Mouse (Mus musculus): ENCODE results near the gene Irgm2. TPM values are rescaled to one million over a fixed set of nuclear protein-coding genes. Genes with fewer than 3 reads are reported as not detected.

Gene Irgm2
- polyA plus RNA-seq, 1 experiment, result 0.01 TPM

DNA sequence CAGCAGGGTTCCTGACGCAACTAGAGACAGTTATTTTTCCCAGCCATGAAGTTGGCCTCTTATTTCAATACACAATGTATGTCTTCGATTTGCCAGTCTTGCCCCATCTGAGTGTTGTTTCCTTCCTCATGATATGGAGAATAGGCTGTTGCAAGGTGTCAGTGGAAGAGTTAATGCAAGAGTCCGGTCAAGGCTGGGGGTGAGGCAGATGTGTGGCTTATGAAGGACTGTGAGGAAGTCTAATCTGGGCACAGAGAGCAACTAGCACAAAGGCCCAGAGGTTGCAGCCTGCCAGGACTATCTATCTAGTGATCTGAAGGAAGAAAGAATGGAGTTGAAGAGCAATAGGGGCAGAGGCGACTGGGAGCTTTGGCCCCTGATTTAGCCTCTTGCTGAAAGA, 60.7 kb downstream of the Irgm2 start:
- no peak overlapping the region for H3ac ChIP-seq (ENCODE audit: control insufficient read depth, insufficient read length, low read depth)
- H3K79me3 ChIP-seq (ENCODE audit: low read depth), result no peaks in the 10 kb centered on the region
- no peaks in the 10 kb centered on the region for H3K79me2 ChIP-seq (ENCODE audit: control insufficient read depth, insufficient read depth)
- H3K36me3 ChIP-seq (ENCODE audit: control insufficient read depth, insufficient read depth), result no peaks in the 10 kb centered on the region
- no peak overlapping the region for H3K4me3 ChIP-seq (ENCODE audit: insufficient read depth, poor library complexity, severe bottlenecking)
- TF ChIP-seq USF1 (IDR thresholded peaks at IDR 0.05; ENCODE audit: low read depth) (no peak), MYOG (IDR thresholded peaks at IDR 0.05; ENCODE audit: control insufficient read depth, extremely low read depth, insufficient read length) (no peak), MAX (IDR thresholded peaks at IDR 0.05) (no peak), MYOD1 (IDR thresholded peaks at IDR 0.05; ENCODE audit: control insufficient read depth, insufficient read length, low read depth) (no peak), FOSL1 (IDR thresholded peaks at IDR 0.05; ENCODE audit: insufficient read depth, low read length, poor library complexity, severe bottlenecking) (no peak), CTCF (IDR thresholded peaks at IDR 0.05; ENCODE audit: control insufficient read depth, insufficient read depth, insufficient read length) (no peak), CEBPB (IDR thresholded peaks at IDR 0.05; ENCODE audit: low read depth) (no peak)
- peaks cover 21% of the 10 kb centered on the region for H3K27me3 ChIP-seq (ENCODE audit: control insufficient read depth, insufficient read depth, insufficient read length)

DNA sequence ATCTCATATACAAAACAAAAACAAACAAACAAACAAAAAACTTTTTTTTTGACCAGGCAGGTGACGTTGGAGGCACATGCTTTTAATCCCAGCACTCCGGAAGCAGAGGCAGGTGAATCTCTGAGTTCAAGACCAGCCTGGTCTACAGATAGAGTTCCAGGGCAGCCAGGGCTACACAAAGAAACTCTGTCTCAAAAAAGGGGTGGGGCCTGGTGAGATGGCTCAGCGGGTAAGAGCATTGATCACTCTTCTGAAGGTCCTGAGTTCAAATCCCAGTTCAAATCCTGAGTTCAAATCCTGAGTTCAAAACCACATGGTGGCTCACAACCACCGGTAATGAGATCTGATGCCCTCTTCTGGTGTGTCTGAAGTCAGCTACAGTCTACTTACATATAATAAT, 62.4 kb downstream of the Irgm2 start:
- Histone ChIP-seq H3ac (ENCODE audit: control insufficient read depth, insufficient read length, low read depth) (no peak overlapping the region), H3K27me3 (ENCODE audit: control insufficient read depth, insufficient read depth, insufficient read length) (peaks cover 21% of the 10 kb centered on the region), H3K79me2 (ENCODE audit: control insufficient read depth, insufficient read depth) (no peaks in the 10 kb centered on the region), H3K36me3 (ENCODE audit: control insufficient read depth, insufficient read depth) (no peaks in the 10 kb centered on the region), H3K79me3 (ENCODE audit: low read depth) (no peaks in the 10 kb centered on the region), H3K4me3 (ENCODE audit: insufficient read depth, poor library complexity, severe bottlenecking) (no peak overlapping the region)
- TF ChIP-seq MAX (IDR thresholded peaks at IDR 0.05) (no peak), CTCF (IDR thresholded peaks at IDR 0.05; ENCODE audit: control insufficient read depth, insufficient read depth, insufficient read length) (no peak), USF1 (IDR thresholded peaks at IDR 0.05; ENCODE audit: low read depth) (no peak), MYOG (IDR thresholded peaks at IDR 0.05; ENCODE audit: control insufficient read depth, extremely low read depth, insufficient read length) (no peak), FOSL1 (IDR thresholded peaks at IDR 0.05; ENCODE audit: insufficient read depth, low read length, poor library complexity, severe bottlenecking) (no peak), MYOD1 (IDR thresholded peaks at IDR 0.05; ENCODE audit: control insufficient read depth, insufficient read length, low read depth) (no peak), CEBPB (IDR thresholded peaks at IDR 0.05; ENCODE audit: low read depth) (no peak)

DNA sequence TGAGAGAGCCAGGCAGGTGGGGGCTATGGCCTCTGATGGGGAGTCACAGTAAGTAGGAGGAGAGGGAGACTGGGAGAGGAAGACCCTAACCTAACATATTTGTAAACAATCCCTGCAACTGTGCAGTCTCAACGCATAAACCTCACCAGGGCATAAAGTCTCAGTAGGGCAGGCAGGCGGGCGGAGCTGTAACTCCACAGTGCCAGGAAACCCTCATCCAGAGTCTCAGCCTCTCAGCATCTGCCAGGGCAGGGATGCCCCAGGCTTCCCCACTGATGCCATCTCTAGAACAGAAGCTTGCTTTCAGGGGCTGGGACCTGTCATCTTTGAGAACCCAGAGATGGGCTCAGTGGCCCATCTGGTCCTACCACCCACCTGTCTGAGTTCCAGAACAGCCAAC, 62.9 kb downstream of the Irgm2 start:
- Histone ChIP-seq H3K79me3 (ENCODE audit: low read depth) (no peaks in the 10 kb centered on the region), H3K36me3 (ENCODE audit: control insufficient read depth, insufficient read depth) (no peaks in the 10 kb centered on the region), H3K79me2 (ENCODE audit: control insufficient read depth, insufficient read depth) (no peaks in the 10 kb centered on the region), H3K4me3 (ENCODE audit: insufficient read depth, poor library complexity, severe bottlenecking) (no peak overlapping the region), H3ac (ENCODE audit: control insufficient read depth, insufficient read length, low read depth) (no peak overlapping the region), H3K27me3 (ENCODE audit: control insufficient read depth, insufficient read depth, insufficient read length) (peaks cover 21% of the 10 kb centered on the region)
- TF ChIP-seq MYOG (IDR thresholded peaks at IDR 0.05; ENCODE audit: control insufficient read depth, extremely low read depth, insufficient read length) (no peak), CEBPB (IDR thresholded peaks at IDR 0.05; ENCODE audit: low read depth) (no peak), MYOD1 (IDR thresholded peaks at IDR 0.05; ENCODE audit: control insufficient read depth, insufficient read length, low read depth) (no peak), CTCF (IDR thresholded peaks at IDR 0.05; ENCODE audit: control insufficient read depth, insufficient read depth, insufficient read length) (no peak), FOSL1 (IDR thresholded peaks at IDR 0.05; ENCODE audit: insufficient read depth, low read length, poor library complexity, severe bottlenecking) (no peak), MAX (IDR thresholded peaks at IDR 0.05) (no peak), USF1 (IDR thresholded peaks at IDR 0.05; ENCODE audit: low read depth) (no peak)

GRCm38 (mm10) chr11:58263516-58263915, 64.1 kb downstream of the Irgm2 start:
- no peak for TF ChIP-seq USF1 (IDR thresholded peaks at IDR 0.05; ENCODE audit: low read depth)
- TF ChIP-seq CTCF (IDR thresholded peaks at IDR 0.05; ENCODE audit: control insufficient read depth, insufficient read depth, insufficient read length), result no peak
- no peak for TF ChIP-seq CEBPB (IDR thresholded peaks at IDR 0.05; ENCODE audit: low read depth)
- TF ChIP-seq FOSL1 (IDR thresholded peaks at IDR 0.05; ENCODE audit: insufficient read depth, low read length, poor library complexity, severe bottlenecking), result no peak
- no peak for TF ChIP-seq MYOD1 (IDR thresholded peaks at IDR 0.05; ENCODE audit: control insufficient read depth, insufficient read length, low read depth)
- no peak for TF ChIP-seq MAX (IDR thresholded peaks at IDR 0.05)
- no peak for TF ChIP-seq MYOG (IDR thresholded peaks at IDR 0.05; ENCODE audit: control insufficient read depth, extremely low read depth, insufficient read length)

DNA sequence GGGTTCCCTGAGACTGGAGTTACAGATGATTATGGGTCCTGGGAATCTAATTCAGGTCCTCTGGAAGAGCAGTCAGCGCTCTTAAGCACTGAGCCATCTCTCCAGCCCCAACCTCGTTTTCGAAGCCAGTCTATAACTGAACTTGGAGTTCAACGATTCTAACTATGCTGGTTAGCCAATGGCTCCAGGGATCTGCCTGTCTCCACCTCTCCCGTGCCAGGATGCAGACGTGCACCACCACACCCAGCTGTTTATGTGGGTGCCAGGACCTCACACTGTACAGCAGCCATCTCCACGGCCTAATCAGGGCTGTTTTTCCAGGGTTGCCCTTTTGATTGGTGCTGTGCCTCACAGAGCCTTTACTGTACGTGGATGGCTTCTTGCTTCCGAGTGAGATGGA, 65.1 kb downstream of the Irgm2 start:
- Histone ChIP-seq H3K27me3 (ENCODE audit: control insufficient read depth, insufficient read depth, insufficient read length) (peaks cover 26% of the 10 kb centered on the region), H3K79me2 (ENCODE audit: control insufficient read depth, insufficient read depth) (no peaks in the 10 kb centered on the region), H3K79me3 (ENCODE audit: low read depth) (no peaks in the 10 kb centered on the region), H3K4me3 (ENCODE audit: insufficient read depth, poor library complexity, severe bottlenecking) (no peak overlapping the region), H3ac (ENCODE audit: control insufficient read depth, insufficient read length, low read depth) (no peak overlapping the region), H3K36me3 (ENCODE audit: control insufficient read depth, insufficient read depth) (no peaks in the 10 kb centered on the region)
- no peak for TF ChIP-seq MAX (IDR thresholded peaks at IDR 0.05)
- TF ChIP-seq USF1 (IDR thresholded peaks at IDR 0.05; ENCODE audit: low read depth), result no peak
- TF ChIP-seq MYOD1 (IDR thresholded peaks at IDR 0.05; ENCODE audit: control insufficient read depth, insufficient read length, low read depth), result no peak
- TF ChIP-seq CTCF (IDR thresholded peaks at IDR 0.05; ENCODE audit: control insufficient read depth, insufficient read depth, insufficient read length), result no peak
- no peak for TF ChIP-seq CEBPB (IDR thresholded peaks at IDR 0.05; ENCODE audit: low read depth)

More at GRCm38 (mm10) chr11:58263516-58263915, 64.1 kb downstream of the Irgm2 start:
- no peaks in the 10 kb centered on the region for H3K79me3 ChIP-seq (ENCODE audit: low read depth)
- H3K4me3 ChIP-seq (ENCODE audit: insufficient read depth, poor library complexity, severe bottlenecking), result no peak overlapping the region
- no peaks in the 10 kb centered on the region for H3K36me3 ChIP-seq (ENCODE audit: control insufficient read depth, insufficient read depth)
- H3ac ChIP-seq (ENCODE audit: control insufficient read depth, insufficient read length, low read depth), result no peak overlapping the region
- H3K79me2 ChIP-seq (ENCODE audit: control insufficient read depth, insufficient read depth), result no peaks in the 10 kb centered on the region
- peaks cover 24% of the 10 kb centered on the region for H3K27me3 ChIP-seq (ENCODE audit: control insufficient read depth, insufficient read depth, insufficient read length)

DNA sequence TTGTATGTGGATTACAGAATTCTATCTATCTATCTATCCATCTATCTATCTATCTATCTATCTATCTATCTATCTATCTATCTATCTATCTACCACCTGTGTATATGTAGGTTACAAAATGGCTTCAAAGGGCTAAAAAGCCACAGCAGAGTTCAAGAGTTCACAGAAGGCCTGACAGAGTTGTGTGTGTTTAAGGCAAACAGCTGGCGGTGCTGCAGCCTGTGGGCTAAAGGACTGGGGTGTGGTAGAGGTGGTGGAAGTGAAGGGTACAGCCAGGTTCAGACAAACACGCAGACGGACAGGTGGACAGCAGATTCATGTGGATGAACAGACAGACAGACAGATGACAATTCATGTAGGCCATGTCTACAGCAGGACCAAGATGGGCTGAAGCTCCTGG, 68.9 kb downstream of the Irgm2 start:
- no peak for TF ChIP-seq CTCF (IDR thresholded peaks at IDR 0.05; ENCODE audit: control insufficient read depth, insufficient read depth, insufficient read length)
- Histone ChIP-seq H3K79me2 (ENCODE audit: control insufficient read depth, insufficient read depth) (no peaks in the 10 kb centered on the region), H3K4me3 (ENCODE audit: insufficient read depth, poor library complexity, severe bottlenecking) (no peak overlapping the region), H3K79me3 (ENCODE audit: low read depth) (no peaks in the 10 kb centered on the region), H3K27me3 (ENCODE audit: control insufficient read depth, insufficient read depth, insufficient read length) (peaks cover 15% of the 10 kb centered on the region), H3K36me3 (ENCODE audit: control insufficient read depth, insufficient read depth) (no peaks in the 10 kb centered on the region), H3ac (ENCODE audit: control insufficient read depth, insufficient read length, low read depth) (no peak overlapping the region)

Other genes starting within 250 kb of the Irgm2 start
- 59.4 TPM for gene Larp1, start 190.6 kb upstream of the Irgm2 start, polyA plus RNA-seq (2012; fragmentation: generic; extraction: Trizol)
- 0.04 TPM for gene Gm12248, start 106.5 kb upstream of the Irgm2 start, polyA plus RNA-seq (2012; fragmentation: generic; extraction: Trizol)
- gene Cnot8, start 95.5 kb upstream of the Irgm2 start, polyA plus RNA-seq (2012; fragmentation: generic; extraction: Trizol), result 44.6 TPM
- gene Gemin5, start 31.1 kb upstream of the Irgm2 start, polyA plus RNA-seq (2012; fragmentation: generic; extraction: Trizol), result 26.7 TPM
- gene Mrpl22, start 28.0 kb upstream of the Irgm2 start, polyA plus RNA-seq (2012; fragmentation: generic; extraction: Trizol), result 106 TPM
- gene Igtp, start 62 bp upstream of the Irgm2 start, polyA plus RNA-seq (2012; fragmentation: generic; extraction: Trizol), result 0.12 TPM
- 0.01 TPM for gene 4930438A08Rik, start 75.2 kb downstream of the Irgm2 start, polyA plus RNA-seq (2012; fragmentation: generic; extraction: Trizol)
- 6.8 TPM for gene Zfp692, start 107.5 kb downstream of the Irgm2 start, polyA plus RNA-seq (2012; fragmentation: generic; extraction: Trizol)
- 12.5 TPM for gene Zfp672, start 130.7 kb downstream of the Irgm2 start, polyA plus RNA-seq (2012; fragmentation: generic; extraction: Trizol)
- gene Sh3bp5l, start 131.1 kb downstream of the Irgm2 start, polyA plus RNA-seq (2012; fragmentation: generic; extraction: Trizol), result 30.8 TPM
- not detected for gene Lypd8, start 179.4 kb downstream of the Irgm2 start, polyA plus RNA-seq (2012; fragmentation: generic; extraction: Trizol)
- not detected for gene 1810065E05Rik, start 221.5 kb downstream of the Irgm2 start, polyA plus RNA-seq (2012; fragmentation: generic; extraction: Trizol)
- not detected for gene Gm12253, start 232.9 kb downstream of the Irgm2 start, polyA plus RNA-seq (2012; fragmentation: generic; extraction: Trizol)

Measured in C2C12 (cell line).